Mouse (Mus musculus) ES-Bruce4 (cell line): Measurements from ENCODE around the gene 4933428G20Rik.

Experiments used
- CTCF ChIP-seq: IDR thresholded peaks from one replicate; pipeline ENCODE4 v1.8.1; 2011; ENCODE audit warnings: low read depth, low read length
- EP300 ChIP-seq: IDR thresholded peaks from 2 replicates; pipeline ENCODE4 v1.6.1; 2011; ENCODE audit warnings: low read depth, low read length; ENCODE audit not compliant: insufficient read depth
- POLR2A ChIP-seq: IDR thresholded peaks from one replicate; pipeline ENCODE4 v1.8.1; 2011; ENCODE audit warnings: low read length; ENCODE audit not compliant: insufficient read depth

- TF ChIP-seq EP300 = 0 out of 2 replicates have a peak, but pooled peaks have one; percentile 22
- no peak for TF ChIP-seq CTCF
- TF ChIP-seq POLR2A = no peak
Observed at GRCm38 (mm10) chr11:97542171-97543150, 42.3 kb upstream of the 4933428G20Rik start.
